Mouse (Mus musculus) fibroblast of lung, adult 2 months (primary cell): ENCODE data around the gene Cdon.

Experiments
- DNase-seq: peaks from one replicate; pipeline ENCODE4 v3.0.0-alpha.2; 2011; ENCODE audit warnings: low read depth

Gene Cdon

DNA sequence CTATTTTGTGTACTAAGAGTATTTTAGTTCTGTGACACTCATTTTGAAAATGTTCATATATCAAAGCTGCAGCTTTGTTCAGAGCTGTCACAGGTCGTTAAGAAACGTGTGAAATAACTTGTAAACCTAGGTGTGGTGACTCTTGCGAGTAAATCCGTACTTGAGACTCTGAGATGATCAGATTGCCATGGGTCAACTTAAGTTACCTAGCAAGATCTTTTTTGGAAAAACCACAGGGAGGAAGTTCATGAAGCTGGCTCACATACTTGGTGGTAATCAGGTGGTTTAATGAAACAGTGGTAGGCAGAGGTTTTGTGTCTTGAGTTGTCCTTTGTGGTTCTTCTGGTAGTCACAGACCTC lies 72.8 kb downstream of the Cdon start:
- DNase-seq = no peak

DNA sequence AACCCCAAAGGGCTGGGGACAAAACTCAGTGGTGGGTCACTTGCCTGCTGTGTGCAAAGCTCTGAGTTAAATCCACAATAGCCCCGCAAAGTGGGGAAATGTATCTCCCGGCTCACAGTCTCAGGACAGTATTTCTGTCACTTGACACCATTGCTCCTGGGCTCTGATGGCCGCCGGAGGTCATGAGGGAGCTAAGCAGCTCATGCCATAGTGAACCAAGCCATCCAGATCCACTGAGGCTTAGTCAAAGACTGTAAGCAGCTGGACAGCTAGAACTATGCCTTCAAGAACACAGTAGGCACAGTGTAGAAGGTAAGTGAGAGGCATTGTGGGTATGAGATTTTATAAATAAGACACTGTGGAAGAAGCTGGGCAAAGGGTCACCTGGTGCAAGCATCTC lies 74.0 kb downstream of the Cdon start:
- DNase-seq = no peak

DNA sequence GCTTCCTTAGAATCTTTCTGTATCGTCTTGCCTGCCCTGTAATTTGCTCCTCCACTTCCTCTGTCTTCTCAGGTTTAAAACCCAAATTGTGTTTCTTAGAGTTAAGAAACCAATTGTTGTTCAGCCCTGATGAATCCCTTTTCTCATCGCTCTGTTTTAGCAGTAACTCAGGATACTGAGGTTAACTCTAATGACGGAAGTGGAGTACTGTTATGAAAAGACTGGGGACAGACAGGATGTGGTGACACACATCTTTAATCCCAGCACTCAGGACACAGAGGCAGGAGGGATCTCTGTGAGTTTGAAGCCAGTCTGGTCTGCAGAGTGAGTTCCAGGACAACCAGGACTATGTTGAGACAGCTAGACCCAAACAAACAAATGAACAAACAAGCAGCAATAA lies 74.5 kb downstream of the Cdon start:
- DNase-seq = no peak

DNA sequence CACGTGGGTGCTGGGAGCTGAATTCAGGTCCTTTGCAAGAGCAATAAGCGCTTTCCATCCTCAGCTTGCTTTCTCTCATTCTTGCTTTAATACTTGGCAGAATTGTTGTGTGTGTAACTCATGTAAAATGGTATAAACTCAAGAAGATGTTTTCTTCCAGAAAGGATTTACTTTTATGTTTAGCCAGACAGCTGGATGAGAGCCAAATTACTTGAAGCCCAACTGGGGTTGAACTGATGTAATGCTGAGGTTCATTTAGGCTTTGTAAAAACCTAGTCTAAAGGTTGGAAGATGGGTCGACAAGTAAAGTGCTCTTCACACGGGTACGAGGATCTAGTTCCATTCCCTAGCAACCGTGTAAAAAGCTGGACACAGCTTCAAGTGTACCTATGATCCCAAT lies 79.0 kb downstream of the Cdon start:
- DNase-seq = no peak

GRCm38 (mm10) chr9:35502361-35503000 lies 81.6 kb downstream of the Cdon start:
- no peak for DNase-seq

DNA sequence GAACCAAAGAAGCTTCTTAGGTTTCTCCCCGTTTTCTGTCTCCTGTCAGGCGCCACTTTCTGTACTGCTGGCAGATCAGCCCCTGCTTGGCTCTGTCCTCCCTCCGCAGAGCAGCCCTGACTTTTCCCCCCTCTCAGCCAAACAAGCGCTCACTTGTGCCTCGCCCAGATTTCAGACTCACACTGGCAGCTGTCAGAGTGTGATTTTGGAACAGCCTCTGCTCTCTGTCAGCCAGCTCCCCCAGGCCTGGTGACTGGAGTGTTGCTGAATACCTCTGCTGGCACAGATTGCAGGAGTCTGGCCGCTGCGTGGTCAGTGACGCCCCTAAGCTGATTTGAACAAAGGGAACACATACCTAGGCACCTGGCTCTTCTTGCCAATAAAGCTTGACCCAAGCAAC lies 87.3 kb downstream of the Cdon start:
- peak; percentile 91 for DNase-seq

DNA sequence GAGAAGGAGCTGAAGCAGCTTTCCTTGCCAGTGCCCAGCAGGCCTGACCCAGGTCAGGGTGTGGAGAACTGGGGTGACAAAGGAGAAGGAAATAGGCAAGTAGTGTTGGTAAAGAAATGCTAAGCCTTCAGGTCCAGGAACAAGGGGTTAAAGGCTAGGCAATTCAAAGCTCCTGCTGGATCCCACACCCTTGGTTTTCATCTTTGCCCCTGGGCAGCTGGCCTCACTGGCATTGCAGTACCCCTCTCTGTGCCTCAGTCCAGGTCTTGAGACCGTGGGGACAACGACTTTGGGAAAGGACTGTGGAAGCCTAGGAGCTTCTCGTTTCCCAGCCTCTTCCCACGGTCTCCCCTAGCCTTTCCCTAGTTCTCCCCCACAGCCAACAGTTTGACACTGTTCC lies 93.0 kb downstream of the Cdon start:
- DNase-seq = no peak

- no peak for DNase-seq
Observed at GRCm38 (mm10) chr9:35516182-35516581, 95.3 kb downstream of the Cdon start.

DNA sequence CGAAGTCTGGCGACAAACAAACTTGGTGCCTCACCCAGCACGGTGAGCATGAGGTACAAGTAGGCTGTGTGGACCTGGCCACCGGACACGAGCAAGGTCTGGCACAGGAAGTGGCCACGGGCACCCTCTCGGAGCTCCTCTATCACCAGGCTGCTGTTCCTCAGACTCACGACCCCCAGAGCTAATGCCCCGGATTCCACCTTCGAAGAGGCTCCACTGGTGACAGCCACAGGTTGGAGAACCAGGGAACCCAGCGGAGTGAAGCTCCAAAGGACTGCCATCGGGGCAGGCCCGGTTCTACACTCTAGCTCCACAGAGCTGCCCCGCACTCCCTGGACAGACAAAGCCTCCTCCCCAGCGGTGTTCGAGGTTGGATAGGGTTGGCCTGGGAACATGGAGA lies 95.8 kb downstream of the Cdon start:
- no peak for DNase-seq

DNA sequence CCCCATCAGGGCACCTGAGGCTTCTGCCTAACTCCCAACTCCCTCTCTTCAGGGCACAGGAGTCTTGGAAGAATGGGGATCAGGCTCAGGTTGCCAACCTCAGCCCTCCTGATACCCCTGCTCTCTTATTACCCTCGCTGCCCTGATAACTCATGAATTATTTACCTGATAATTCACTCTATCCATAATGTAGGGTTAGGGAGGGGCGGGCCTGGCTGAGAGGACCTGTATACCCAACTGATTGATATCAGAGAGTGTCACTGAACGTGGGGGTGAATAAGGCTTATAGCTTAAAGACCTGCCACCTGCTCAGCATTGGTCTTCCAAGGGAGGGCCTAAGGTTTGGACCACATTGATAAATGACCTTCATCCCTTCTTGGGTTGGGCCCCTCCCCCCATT lies 97.2 kb downstream of the Cdon start, which contains the start of gene Gm1113:
Gm1113 (minus strand) TSS at position 101 of the 400 bp plus-strand sequence.
- DNase-seq = no peak

DNA sequence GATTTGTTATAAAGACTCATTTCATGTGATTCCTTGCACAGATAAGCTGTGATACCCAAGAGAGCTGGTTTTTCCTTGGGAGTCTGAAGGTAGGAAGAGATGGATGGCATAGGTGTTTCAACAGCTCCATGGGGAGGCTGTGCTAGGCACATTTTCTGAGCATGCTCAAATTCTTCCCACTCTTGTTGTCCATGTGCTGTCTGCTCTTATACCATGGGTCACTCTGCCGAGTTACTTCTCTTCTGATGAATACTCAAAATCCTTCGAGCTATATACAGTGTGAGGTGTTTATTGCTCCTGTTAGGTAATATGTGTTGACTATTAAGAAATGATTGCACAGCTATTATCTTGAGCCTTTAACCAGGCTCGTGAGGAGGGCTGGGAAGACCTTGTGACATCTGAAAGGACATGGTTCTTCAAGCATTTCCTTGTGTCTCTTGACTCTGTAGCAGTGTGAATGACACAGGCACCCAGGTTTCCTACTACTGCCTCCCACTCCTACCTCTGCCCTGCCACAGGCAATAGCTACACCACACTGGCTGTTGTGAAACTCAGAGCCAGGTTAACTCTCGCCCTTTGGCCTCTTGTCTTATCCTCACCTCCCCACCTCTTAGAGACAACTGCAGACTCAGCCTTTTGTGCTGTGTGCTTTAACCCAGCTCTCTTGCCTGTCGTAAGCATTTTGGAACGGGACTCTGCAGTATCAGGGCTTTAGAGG lies 99.9 kb downstream of the Cdon start:
- no peak for DNase-seq

- DNase-seq = no peak
Observed at GRCm38 (mm10) chr9:35522241-35522640, 101.3 kb downstream of the Cdon start.

DNA sequence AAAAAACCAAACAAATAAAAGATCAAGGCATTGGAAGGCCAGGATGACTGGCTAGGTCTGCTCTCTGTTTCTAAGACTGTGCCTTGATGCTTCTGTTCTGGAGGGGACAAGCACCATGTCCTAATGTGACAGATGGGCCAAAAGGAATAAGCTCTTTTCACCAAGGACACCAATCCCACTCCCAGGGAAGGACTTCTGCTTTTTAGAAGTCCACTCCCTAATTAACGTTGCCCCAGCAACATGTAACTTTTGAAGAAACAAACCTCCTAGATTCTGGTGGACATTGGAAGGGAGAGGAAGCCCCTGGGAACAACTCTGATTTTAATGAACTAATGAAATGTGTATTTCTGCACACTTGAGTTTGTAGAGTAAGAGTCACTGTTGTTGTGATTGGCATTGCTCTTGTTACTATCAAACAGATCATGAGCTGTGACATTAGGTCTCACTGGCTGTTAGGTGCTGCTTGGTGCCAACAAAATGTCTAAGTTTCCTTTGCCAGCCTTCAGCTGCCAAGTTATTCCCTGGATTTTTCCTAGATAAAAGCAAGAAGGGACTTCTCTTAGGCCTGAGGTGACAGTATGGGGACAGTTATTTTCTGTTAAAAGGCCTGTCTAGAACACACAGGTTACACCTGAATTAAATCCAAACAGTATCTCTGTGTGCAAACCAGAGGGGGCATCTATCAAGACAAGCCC lies 102.0 kb downstream of the Cdon start:
- DNase-seq = no peak

DNA sequence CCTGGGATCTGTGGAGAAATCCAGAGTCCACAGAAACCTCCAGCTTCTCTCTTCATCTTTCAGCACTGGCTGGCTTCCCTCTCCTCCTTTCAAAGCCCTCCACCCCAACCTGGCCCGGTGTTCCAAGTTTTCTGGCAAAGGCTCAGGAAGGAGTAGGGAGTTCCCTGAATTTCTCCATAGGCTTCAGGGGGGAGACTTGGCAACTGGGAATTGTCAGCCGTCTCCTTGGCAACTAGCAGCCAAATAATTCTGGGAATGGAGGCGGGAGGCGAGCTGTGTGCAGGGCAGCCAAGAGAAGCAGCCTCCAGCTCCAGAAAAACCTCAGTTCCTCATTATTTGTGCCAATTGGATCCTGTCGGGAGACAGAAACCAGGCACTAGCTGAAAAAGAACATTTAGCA lies 102.6 kb downstream of the Cdon start:
- peak; percentile 88 for DNase-seq

DNA sequence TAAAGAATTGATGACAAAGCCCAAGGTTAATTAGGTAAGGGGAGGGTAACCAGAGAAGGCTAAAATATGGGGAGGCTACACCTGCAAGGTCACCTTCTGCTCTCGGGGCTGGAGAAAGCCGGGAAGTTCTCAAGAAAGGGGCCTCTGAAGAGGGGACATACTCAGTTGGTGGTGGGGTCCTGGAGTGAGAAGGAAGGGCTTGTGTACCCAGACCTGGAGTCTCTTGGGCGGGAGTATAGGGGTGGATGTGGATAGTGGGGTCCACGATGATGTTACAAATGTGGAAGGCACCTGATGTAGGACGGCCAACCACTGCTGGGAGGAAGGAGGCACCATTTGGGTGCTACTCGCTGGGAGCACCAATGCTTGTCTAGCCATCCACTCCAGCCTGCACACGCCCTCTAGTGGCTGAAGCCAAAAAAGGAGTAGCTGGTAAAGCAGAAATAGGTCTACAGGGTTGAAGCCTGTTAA lies 103.0 kb downstream of the Cdon start:
- peak; percentile 71 for DNase-seq

DNA sequence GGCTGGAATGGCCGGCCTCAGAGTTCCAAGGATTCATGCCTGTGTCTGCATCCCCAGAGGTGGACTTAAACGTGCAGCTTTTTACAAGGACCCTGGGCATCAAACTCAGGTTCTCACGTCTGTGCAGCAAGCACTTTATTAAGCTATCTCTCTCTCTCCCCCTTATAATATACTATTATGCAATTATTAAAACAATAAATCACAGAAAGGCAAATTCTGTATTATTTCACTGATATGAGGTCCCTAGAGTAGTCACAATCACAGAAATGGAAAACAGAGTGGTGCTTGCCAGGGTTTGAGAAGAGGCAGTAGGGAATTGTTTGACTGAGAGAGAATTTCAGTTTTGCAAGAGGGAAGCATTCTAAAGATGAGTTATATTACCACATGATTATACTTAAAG lies 108.2 kb downstream of the Cdon start:
- no peak for DNase-seq

DNA sequence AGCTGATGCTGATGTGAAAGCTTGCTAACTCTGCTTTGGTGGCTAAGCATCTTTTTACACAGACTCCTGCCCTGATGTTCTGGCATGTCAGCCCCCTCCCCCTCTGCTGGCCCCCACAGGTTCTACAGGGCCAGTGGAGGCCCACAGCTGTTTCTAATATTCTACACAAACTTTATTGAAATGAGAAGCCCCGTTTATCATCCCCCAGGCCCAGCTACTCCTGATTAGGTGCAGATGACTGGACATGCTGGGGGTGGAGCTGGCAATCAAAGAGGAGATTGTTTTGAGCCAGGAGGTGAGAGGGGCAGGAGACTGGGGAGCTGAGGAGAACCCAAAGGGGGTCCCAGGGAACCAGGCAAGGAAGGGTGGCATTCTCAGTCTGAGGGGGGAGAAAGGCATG lies 108.9 kb downstream of the Cdon start:
- DNase-seq = no peak

GRCm38 (mm10) chr9:35533266-35533665 lies 112.3 kb downstream of the Cdon start:
- DNase-seq = no peak

DNA sequence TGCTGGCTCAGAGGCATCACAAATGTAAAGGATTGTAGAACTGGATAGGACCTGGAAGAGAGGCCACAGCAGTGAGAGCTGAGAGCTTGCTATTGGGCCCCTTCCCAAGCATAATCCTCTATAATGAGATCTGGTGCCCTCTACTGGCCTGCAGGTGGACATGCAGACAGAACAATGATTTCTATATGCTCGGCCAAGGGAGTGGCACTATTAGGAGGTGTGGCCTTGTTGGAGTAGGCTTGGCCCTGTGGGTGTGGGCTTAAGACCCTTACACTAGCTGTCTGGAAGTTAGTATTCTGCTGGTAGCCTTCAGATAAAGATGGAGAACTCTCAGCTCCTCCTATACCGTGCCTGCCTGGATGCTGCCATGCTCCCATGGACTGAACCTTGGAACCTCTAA lies 114.2 kb downstream of the Cdon start:
- DNase-seq = no peak

- no peak for DNase-seq
Observed at GRCm38 (mm10) chr9:35535876-35536275, 114.9 kb downstream of the Cdon start.

GRCm38 (mm10) chr9:35539001-35539750 lies 118.2 kb downstream of the Cdon start:
- DNase-seq = no peak

DNA sequence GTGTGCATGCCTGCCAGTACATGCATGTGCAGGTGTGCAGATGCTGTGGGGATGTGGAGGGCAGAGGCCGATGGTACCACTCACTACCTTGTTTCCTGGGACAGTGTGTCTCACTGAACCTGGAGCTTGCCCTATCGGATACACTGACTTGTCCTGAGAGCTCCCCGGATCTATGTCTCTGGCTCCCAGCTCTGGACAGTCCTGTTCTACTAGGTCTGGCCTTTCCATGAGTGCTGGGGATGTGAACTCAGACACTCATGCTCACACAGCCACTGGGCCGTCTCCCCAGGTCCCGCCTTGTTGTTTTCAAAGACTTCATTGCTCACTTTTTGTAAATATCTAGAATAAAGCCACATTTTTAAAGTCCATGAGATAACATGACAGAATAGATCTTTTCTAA lies 120.1 kb downstream of the Cdon start:
- DNase-seq = no peak

- DNase-seq = no peak
Observed at GRCm38 (mm10) chr9:35541488-35541887, 120.6 kb downstream of the Cdon start.
